Mouse (Mus musculus): ENCODE results near the gene Samd4. TPM values are rescaled to one million over a fixed set of nuclear protein-coding genes. Genes with fewer than 3 reads are reported as not detected.

Gene Samd4
- polyA plus RNA-seq, 1 experiment from 2014 or later, result 7.0 TPM

GRCm38 (mm10) chr14:47049051-47049450 lies 166.4 kb downstream of the Samd4 start:
- Histone ChIP-seq H3K36me3 (ENCODE audit: control insufficient read depth, insufficient read depth, low read length) (no peaks in the 10 kb centered on the region), H3K9ac (ENCODE audit: low read length) (no peak overlapping the region), H3K27ac (ENCODE audit: low read length) (no peak overlapping the region), H3K4me2 (ENCODE audit: low read depth, low read length) (no peak overlapping the region), H3K9me3 (replicated peaks; ENCODE audit: control insufficient read depth, low read length) (no peaks in the 10 kb centered on the region), H3K4me1 (ENCODE audit: control insufficient read depth, insufficient read depth, low read length) (no peaks in the 10 kb centered on the region), H3K4me3 (replicated peaks; ENCODE audit: low read length) (no peak overlapping the region), H3K27me3 (ENCODE audit: control insufficient read depth, insufficient read depth, low read length) (no peaks in the 10 kb centered on the region)
- WGBS, result 90% methylated on average over 6 of the region's 6 CpGs
- no peak for ATAC-seq (ENCODE audit: insufficient read depth, low FRiP score)

- 81% methylated on average over 5 of the region's 5 CpGs for WGBS
- no peak for ATAC-seq (ENCODE audit: insufficient read depth, low FRiP score)
Measured at GRCm38 (mm10) chr14:47051743-47052610, 169.3 kb downstream of the Samd4 start.

GRCm38 (mm10) chr14:47053101-47053500 lies 170.4 kb downstream of the Samd4 start:
- no peak overlapping the region for H3K4me2 ChIP-seq (ENCODE audit: low read depth, low read length)
- ATAC-seq (ENCODE audit: insufficient read depth, low FRiP score), result no peak
- H3K9me3 ChIP-seq (replicated peaks; ENCODE audit: control insufficient read depth, low read length), result no peaks in the 10 kb centered on the region
- H3K4me1 ChIP-seq (ENCODE audit: control insufficient read depth, insufficient read depth, low read length), result no peaks in the 10 kb centered on the region
- H3K36me3 ChIP-seq (ENCODE audit: control insufficient read depth, insufficient read depth, low read length), result no peaks in the 10 kb centered on the region
- WGBS, result 81% methylated on average over 1 of the region's 1 CpGs
- H3K27me3 ChIP-seq (ENCODE audit: control insufficient read depth, insufficient read depth, low read length), result no peaks in the 10 kb centered on the region
- H3K9ac ChIP-seq (ENCODE audit: low read length), result no peak overlapping the region
- no peak overlapping the region for H3K4me3 ChIP-seq (replicated peaks; ENCODE audit: low read length)
- no peak overlapping the region for H3K27ac ChIP-seq (ENCODE audit: low read length)

More at GRCm38 (mm10) chr14:47051743-47052610, 169.3 kb downstream of the Samd4 start:
- no peak overlapping the region for H3K9ac ChIP-seq (ENCODE audit: low read length)
- no peaks in the 10 kb centered on the region for H3K9me3 ChIP-seq (replicated peaks; ENCODE audit: control insufficient read depth, low read length)
- no peak overlapping the region for H3K4me2 ChIP-seq (ENCODE audit: low read depth, low read length)
- no peaks in the 10 kb centered on the region for H3K27me3 ChIP-seq (ENCODE audit: control insufficient read depth, insufficient read depth, low read length)
- no peak overlapping the region for H3K4me3 ChIP-seq (replicated peaks; ENCODE audit: low read length)
- H3K36me3 ChIP-seq (ENCODE audit: control insufficient read depth, insufficient read depth, low read length), result no peaks in the 10 kb centered on the region
- no peaks in the 10 kb centered on the region for H3K4me1 ChIP-seq (ENCODE audit: control insufficient read depth, insufficient read depth, low read length)
- no peak overlapping the region for H3K27ac ChIP-seq (ENCODE audit: low read length)

GRCm38 (mm10) chr14:47053824-47054223 lies 171.2 kb downstream of the Samd4 start:
- Histone ChIP-seq H3K36me3 (ENCODE audit: control insufficient read depth, insufficient read depth, low read length) (no peaks in the 10 kb centered on the region), H3K4me2 (ENCODE audit: low read depth, low read length) (no peak overlapping the region), H3K27ac (ENCODE audit: low read length) (no peak overlapping the region), H3K9ac (ENCODE audit: low read length) (no peak overlapping the region), H3K9me3 (replicated peaks; ENCODE audit: control insufficient read depth, low read length) (no peaks in the 10 kb centered on the region), H3K4me3 (replicated peaks; ENCODE audit: low read length) (no peak overlapping the region), H3K27me3 (ENCODE audit: control insufficient read depth, insufficient read depth, low read length) (no peaks in the 10 kb centered on the region), H3K4me1 (ENCODE audit: control insufficient read depth, insufficient read depth, low read length) (no peaks in the 10 kb centered on the region)
- WGBS, result 89% methylated on average over 5 of the region's 5 CpGs
- no peak for ATAC-seq (ENCODE audit: insufficient read depth, low FRiP score)

GRCm38 (mm10) chr14:47058969-47059368 lies 176.3 kb downstream of the Samd4 start:
- 83% methylated on average over 2 of the region's 2 CpGs for WGBS
- H3K4me2 ChIP-seq (ENCODE audit: low read depth, low read length), result no peak overlapping the region
- H3K4me1 ChIP-seq (ENCODE audit: control insufficient read depth, insufficient read depth, low read length), result no peaks in the 10 kb centered on the region
- H3K9me3 ChIP-seq (replicated peaks; ENCODE audit: control insufficient read depth, low read length), result no peaks in the 10 kb centered on the region
- H3K4me3 ChIP-seq (replicated peaks; ENCODE audit: low read length), result no peak overlapping the region
- H3K27ac ChIP-seq (ENCODE audit: low read length), result no peak overlapping the region
- no peak for ATAC-seq (ENCODE audit: insufficient read depth, low FRiP score)
- H3K36me3 ChIP-seq (ENCODE audit: control insufficient read depth, insufficient read depth, low read length), result no peaks in the 10 kb centered on the region
- H3K27me3 ChIP-seq (ENCODE audit: control insufficient read depth, insufficient read depth, low read length), result no peaks in the 10 kb centered on the region
- H3K9ac ChIP-seq (ENCODE audit: low read length), result no peak overlapping the region

- no peaks in the 10 kb centered on the region for H3K27me3 ChIP-seq (ENCODE audit: control insufficient read depth, insufficient read depth, low read length)
- H3K4me1 ChIP-seq (ENCODE audit: control insufficient read depth, insufficient read depth, low read length), result no peaks in the 10 kb centered on the region
- H3K36me3 ChIP-seq (ENCODE audit: control insufficient read depth, insufficient read depth, low read length), result no peaks in the 10 kb centered on the region; the same call in 1 of the 2 replicates
- H3K4me2 ChIP-seq (ENCODE audit: low read depth, low read length), result no peak overlapping the region
- no peak for ATAC-seq (ENCODE audit: insufficient read depth, low FRiP score)
- H3K9me3 ChIP-seq (replicated peaks; ENCODE audit: control insufficient read depth, low read length), result no peaks in the 10 kb centered on the region
- H3K27ac ChIP-seq (ENCODE audit: low read length), result no peak overlapping the region
- H3K4me3 ChIP-seq (replicated peaks; ENCODE audit: low read length), result no peak overlapping the region
- H3K9ac ChIP-seq (ENCODE audit: low read length), result no peak overlapping the region
- WGBS, result 47% methylated on average over 5 of the region's 5 CpGs
Measured at GRCm38 (mm10) chr14:47065067-47065466, 182.4 kb downstream of the Samd4 start.

GRCm38 (mm10) chr14:47066901-47067300 lies 184.2 kb downstream of the Samd4 start:
- H3K4me1 ChIP-seq (ENCODE audit: control insufficient read depth, insufficient read depth, low read length), result no peaks in the 10 kb centered on the region
- no peak for ATAC-seq (ENCODE audit: insufficient read depth, low FRiP score)
- H3K27ac ChIP-seq (ENCODE audit: low read length), result no peak overlapping the region
- WGBS, result 76% methylated on average over 5 of the region's 5 CpGs
- H3K9me3 ChIP-seq (replicated peaks; ENCODE audit: control insufficient read depth, low read length), result no peaks in the 10 kb centered on the region
- no peak overlapping the region for H3K4me3 ChIP-seq (replicated peaks; ENCODE audit: low read length)
- H3K9ac ChIP-seq (ENCODE audit: low read length), result no peak overlapping the region
- H3K4me2 ChIP-seq (ENCODE audit: low read depth, low read length), result no peak overlapping the region
- H3K27me3 ChIP-seq (ENCODE audit: control insufficient read depth, insufficient read depth, low read length), result no peaks in the 10 kb centered on the region
- no peaks in the 10 kb centered on the region; the same call in 1 of the 2 replicates for H3K36me3 ChIP-seq (ENCODE audit: control insufficient read depth, insufficient read depth, low read length)

- Histone ChIP-seq H3K4me1 (ENCODE audit: control insufficient read depth, insufficient read depth, low read length) (no peaks in the 10 kb centered on the region), H3K9ac (ENCODE audit: low read length) (no peak overlapping the region), H3K4me2 (ENCODE audit: low read depth, low read length) (no peak overlapping the region), H3K36me3 (ENCODE audit: control insufficient read depth, insufficient read depth, low read length) (no peaks in the 10 kb centered on the region), H3K9me3 (replicated peaks; ENCODE audit: control insufficient read depth, low read length) (no peaks in the 10 kb centered on the region), H3K27me3 (ENCODE audit: control insufficient read depth, insufficient read depth, low read length) (no peaks in the 10 kb centered on the region), H3K27ac (ENCODE audit: low read length) (no peak overlapping the region), H3K4me3 (replicated peaks; ENCODE audit: low read length) (no peak overlapping the region)
- 74% methylated on average over 18 of the region's 18 CpGs for WGBS
- ATAC-seq (ENCODE audit: insufficient read depth, low FRiP score), result no peak
Measured at GRCm38 (mm10) chr14:47074045-47074666, 191.5 kb downstream of the Samd4 start.

- Histone ChIP-seq H3K36me3 (ENCODE audit: control insufficient read depth, insufficient read depth, low read length) (no peaks in the 10 kb centered on the region), H3K27me3 (ENCODE audit: control insufficient read depth, insufficient read depth, low read length) (no peaks in the 10 kb centered on the region), H3K9me3 (replicated peaks; ENCODE audit: control insufficient read depth, low read length) (no peaks in the 10 kb centered on the region), H3K27ac (ENCODE audit: low read length) (no peak overlapping the region), H3K4me1 (ENCODE audit: control insufficient read depth, insufficient read depth, low read length) (no peaks in the 10 kb centered on the region), H3K9ac (ENCODE audit: low read length) (no peak overlapping the region), H3K4me3 (replicated peaks; ENCODE audit: low read length) (no peak overlapping the region), H3K4me2 (ENCODE audit: low read depth, low read length) (no peak overlapping the region)
- 78% methylated on average over 14 of the region's 14 CpGs for WGBS
- no peak for ATAC-seq (ENCODE audit: insufficient read depth, low FRiP score)
Measured at GRCm38 (mm10) chr14:47075010-47075677, 192.5 kb downstream of the Samd4 start.

Data from stomach, embryonic 16.5 days (tissue).